Mouse (Mus musculus) neural tube, embryonic 15.5 days (tissue): ENCODE measurements around the gene Uggt2. TPM values are rescaled to one million over a fixed set of nuclear protein-coding genes. Genes with fewer than 3 reads are reported as not detected.

Experiments used
- ATAC-seq: fragments of 200-750 bp; cut with Nextera tagmentation; 2 replicates; pipeline ENCODE4 v1.8.0; 2017; ENCODE audit warnings: mild to moderate bottlenecking, moderate TSS enrichment, moderate library complexity; ENCODE audit not compliant: low FRiP score
- H3K27ac ChIP-seq: fragments of 300-500 bp; sonication (generic); replicated peaks from 2 replicates; pipeline ENCODE4 v1.5.1; 2015; ENCODE audit warnings: mild to moderate bottlenecking, inconsistent platforms
- H3K27me3 ChIP-seq: fragments of 300-500 bp; sonication (generic); replicated peaks from 2 replicates; pipeline ENCODE4 v1.6.1; 2015; ENCODE audit warnings: inconsistent platforms
- H3K36me3 ChIP-seq: fragments of 300-500 bp; sonication (generic); 2 replicates; pipeline ENCODE4 v1.6.1; 2015; ENCODE audit warnings: inconsistent platforms
- H3K4me1 ChIP-seq: fragments of 300-500 bp; sonication (generic); 2 replicates; pipeline ENCODE4 v1.6.1; 2015; ENCODE audit warnings: inconsistent platforms
- H3K4me2 ChIP-seq: fragments of 300-500 bp; sonication (generic); 2 replicates; pipeline ENCODE4 v1.6.1; 2015; ENCODE audit warnings: inconsistent platforms, mild to moderate bottlenecking, moderate library complexity
- H3K4me3 ChIP-seq: fragments of 300-500 bp; sonication (generic); replicated peaks from 2 replicates; pipeline ENCODE4 v1.5.1; 2015; ENCODE audit warnings: mild to moderate bottlenecking, inconsistent platforms
- H3K9ac ChIP-seq: fragments of 300-500 bp; sonication (generic); replicated peaks from 2 replicates; pipeline ENCODE4 v1.6.1; 2015; ENCODE audit warnings: mild to moderate bottlenecking, inconsistent platforms
- H3K9me3 ChIP-seq: fragments of 300-500 bp; sonication (generic); replicated peaks from 2 replicates; pipeline ENCODE4 v1.6.1; 2016; ENCODE audit warnings: inconsistent platforms
- WGBS: fragments of 180-500 bp; shearing (Covaris S2); methylation state at CpG from one replicate; pipeline ENCODE4 v1.1.7; 2015; ENCODE audit warnings: mixed read lengths; 5-methylcytosine and 5-hydroxymethylcytosine counted together
- polyA plus RNA-seq: library from polyadenylated mRNA; unstranded; fragments of >200 nt; fragmentation: Nextera tagmentation; extraction: Ambion mirVana; gene quantifications from 2 replicates; pipeline ENCODE4 v1.2.1, GENCODE M21; 2015

Gene Uggt2
- polyA plus RNA-seq, 1 experiment from 2014 or later: 19.8 TPM

GRCm38 (mm10) chr14:119027675-119028253 lies 71.5 kb downstream of the Uggt2 start:
- H3K36me3 ChIP-seq: peaks cover 26% of the 10 kb centered on the region
- no peak overlapping the region for H3K9ac ChIP-seq
- H3K4me2 ChIP-seq: no peak overlapping the region
- no peaks in the 10 kb centered on the region for H3K4me1 ChIP-seq
- H3K27me3 ChIP-seq: no peaks in the 10 kb centered on the region
- no peak overlapping the region for H3K27ac ChIP-seq
- H3K4me3 ChIP-seq: no peak overlapping the region
- 80% methylated on average over 2 of the region's 2 CpGs for WGBS
- H3K9me3 ChIP-seq: no peaks in the 10 kb centered on the region
- no peak for ATAC-seq

GRCm38 (mm10) chr14:119027130-119027529 lies 72.1 kb downstream of the Uggt2 start:
- Histone ChIP-seq H3K27me3 (no peaks in the 10 kb centered on the region), H3K4me2 (no peak overlapping the region), H3K4me1 (no peaks in the 10 kb centered on the region), H3K27ac (no peak overlapping the region), H3K4me3 (no peak overlapping the region), H3K9me3 (no peaks in the 10 kb centered on the region), H3K36me3 (peaks cover 26% of the 10 kb centered on the region), H3K9ac (no peak overlapping the region)
- WGBS: 41% methylated on average over 4 of the region's 4 CpGs
- ATAC-seq: no peak

DNA sequence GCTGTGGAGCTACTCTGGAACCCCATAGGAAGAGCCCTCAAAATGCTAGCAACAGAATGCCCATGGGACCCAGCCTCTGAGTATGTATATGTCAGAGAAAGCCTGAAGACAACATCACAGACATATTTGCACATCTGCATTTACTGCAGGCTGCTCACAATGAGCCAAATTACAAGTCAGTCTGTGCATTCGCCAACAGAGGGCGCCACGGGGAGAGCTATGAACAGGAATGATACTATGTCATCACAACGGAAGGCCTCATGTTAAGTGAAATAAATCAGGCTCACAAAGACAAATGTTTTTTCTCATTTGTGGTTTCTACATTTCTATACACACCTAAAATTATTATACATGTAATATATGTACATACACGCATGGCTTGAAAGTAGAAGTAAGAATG lies 73.3 kb downstream of the Uggt2 start:
- H3K27ac ChIP-seq: no peak overlapping the region
- H3K9ac ChIP-seq: no peak overlapping the region
- no peaks in the 10 kb centered on the region for H3K9me3 ChIP-seq
- H3K36me3 ChIP-seq: peaks cover 15% of the 10 kb centered on the region
- no peaks in the 10 kb centered on the region for H3K4me1 ChIP-seq
- no peak overlapping the region for H3K4me3 ChIP-seq
- H3K4me2 ChIP-seq: no peak overlapping the region
- no peak for ATAC-seq
- no peaks in the 10 kb centered on the region for H3K27me3 ChIP-seq
- WGBS: 76% methylated on average over 5 of the region's 5 CpGs

DNA sequence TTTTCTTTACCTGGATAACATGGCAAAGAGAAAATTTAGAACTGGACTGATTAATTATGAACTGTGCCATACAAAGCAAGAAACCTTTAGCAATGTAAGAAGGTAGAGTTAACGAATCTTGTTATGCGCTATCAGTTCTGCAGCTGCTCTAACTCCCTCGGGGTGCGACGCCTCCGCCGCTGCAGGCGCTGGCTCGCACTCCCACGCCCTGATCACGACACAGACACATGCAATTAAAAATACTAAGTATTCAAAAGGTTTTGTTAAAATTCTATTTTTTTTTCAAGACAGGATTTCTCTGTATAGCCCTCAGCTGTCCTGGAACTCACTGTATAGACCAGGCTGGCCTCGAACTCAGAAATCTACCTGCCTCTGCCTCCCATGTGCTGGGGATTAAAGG lies 85.7 kb downstream of the Uggt2 start:
- WGBS: 42% methylated on average over 12 of the region's 12 CpGs
- Histone ChIP-seq H3K36me3 (peaks cover 7% of the 10 kb centered on the region; the same call in 1 of the 2 replicates), H3K27ac (peak overlapping the region; percentile 74), H3K9me3 (no peaks in the 10 kb centered on the region), H3K4me2 (peak overlapping the region; percentile 51), H3K27me3 (no peaks in the 10 kb centered on the region), H3K4me1 (peaks cover 8% of the 10 kb centered on the region), H3K4me3 (no peak overlapping the region), H3K9ac (no peak overlapping the region)
- ATAC-seq: peak; percentile 54; the same call in 1 of the 2 replicates

DNA sequence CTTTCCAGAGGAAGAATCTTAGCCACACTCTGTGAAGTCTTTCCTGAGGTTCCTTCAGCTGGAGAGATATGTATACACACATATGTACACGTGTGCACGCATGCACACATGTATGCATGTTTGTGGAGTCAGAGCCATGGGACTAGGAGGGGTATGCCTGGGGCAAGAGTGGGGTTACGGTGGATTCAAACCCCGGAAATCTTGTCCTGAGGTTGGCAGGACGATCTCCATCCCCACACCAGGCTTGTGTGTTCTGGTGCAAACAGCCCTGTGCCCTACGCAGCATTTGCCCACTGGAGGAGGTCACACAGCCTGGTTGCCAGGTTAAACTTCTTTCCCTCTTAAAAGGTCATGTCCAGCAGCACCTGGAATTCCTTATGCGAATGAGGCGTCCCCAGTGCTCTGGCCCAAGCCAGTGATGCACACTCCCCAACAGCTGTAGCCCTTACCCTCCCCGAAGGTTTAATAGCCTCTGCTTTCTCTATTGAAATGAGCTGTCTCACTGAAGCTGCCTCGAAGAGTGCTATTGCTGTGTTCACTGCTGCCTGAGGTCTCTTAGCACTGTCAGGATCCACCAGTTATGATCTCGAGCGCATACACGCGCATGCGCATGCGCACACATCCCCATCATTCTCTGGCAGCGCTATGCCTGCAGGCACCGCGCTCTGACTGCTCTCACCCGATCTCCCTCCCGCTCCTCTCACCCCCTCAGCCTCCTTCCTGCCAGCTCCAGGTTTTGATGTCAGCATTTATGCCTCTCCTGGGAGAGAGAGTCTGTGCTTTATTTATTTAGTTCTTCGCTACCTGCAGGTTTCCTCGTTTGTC lies 86.4 kb downstream of the Uggt2 start:
- WGBS: 48% methylated on average over 23 of the region's 23 CpGs
- Histone ChIP-seq H3K9me3 (no peaks in the 10 kb centered on the region), H3K9ac (0 out of 2 replicates have a peak overlapping the region, but pooled peaks have one; percentile 14), H3K27ac (peak overlapping the region; percentile 74), H3K36me3 (peaks cover 7% of the 10 kb centered on the region; the same call in 1 of the 2 replicates), H3K27me3 (no peaks in the 10 kb centered on the region), H3K4me1 (peaks cover 13% of the 10 kb centered on the region), H3K4me2 (peak overlapping the region; percentile 51), H3K4me3 (peak overlapping the region; percentile 19)
- peak; percentile 93 for ATAC-seq

- H3K9me3 ChIP-seq: no peaks in the 10 kb centered on the region
- H3K9ac ChIP-seq: no peak overlapping the region
- no peak overlapping the region for H3K4me3 ChIP-seq
- H3K27ac ChIP-seq: no peak overlapping the region
- 0 out of 2 replicates have a peak, but pooled peaks cover 2% of the 10 kb centered on the region for H3K36me3 ChIP-seq
- no peak overlapping the region for H3K4me2 ChIP-seq
- 98% methylated on average over 2 of the region's 2 CpGs for WGBS
- no peaks in the 10 kb centered on the region for H3K27me3 ChIP-seq
- H3K4me1 ChIP-seq: peaks cover 22% of the 10 kb centered on the region
- ATAC-seq: no peak
These were observed 89.7 kb downstream of the Uggt2 start for GRCm38 (mm10) chr14:119009531-119009930.

DNA sequence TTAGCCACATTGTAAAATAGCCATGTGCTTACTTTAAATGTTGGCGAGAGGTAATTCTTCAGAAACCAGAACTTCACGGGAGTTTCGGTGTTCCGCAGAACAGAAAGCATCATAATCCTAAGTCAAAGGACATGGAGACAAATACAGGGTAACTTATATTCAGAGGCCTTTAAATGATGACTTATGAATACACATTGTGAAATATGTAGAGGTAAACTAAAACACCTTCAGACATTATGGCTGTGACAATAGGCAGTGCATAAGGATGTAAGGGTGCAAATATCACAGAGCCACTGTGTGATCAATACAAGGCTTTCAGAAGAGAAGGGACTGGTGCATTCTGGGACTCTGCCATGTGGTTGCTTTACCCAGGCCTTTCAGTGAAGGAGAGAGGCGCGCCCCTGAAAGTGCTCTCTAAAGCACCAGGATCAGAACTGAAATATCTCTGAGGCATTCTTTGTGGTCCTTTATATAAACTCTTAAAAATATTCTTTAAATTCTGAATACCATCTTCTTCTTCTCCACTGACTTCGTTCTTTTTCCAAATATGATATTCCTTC lies 91.1 kb downstream of the Uggt2 start:
- 52% methylated on average over 7 of the region's 7 CpGs for WGBS
- Histone ChIP-seq H3K4me3 (peak overlapping the region; percentile 44), H3K27ac (peak overlapping the region; percentile 74), H3K27me3 (no peaks in the 10 kb centered on the region), H3K4me2 (peak overlapping the region; percentile 87), H3K9ac (peak overlapping the region; percentile 39), H3K9me3 (no peaks in the 10 kb centered on the region), H3K4me1 (peaks cover 22% of the 10 kb centered on the region), H3K36me3 (0 out of 2 replicates have a peak, but pooled peaks cover 2% of the 10 kb centered on the region)
- no peak for ATAC-seq

GRCm38 (mm10) chr14:119007103-119007951 lies 91.9 kb downstream of the Uggt2 start:
- peak overlapping the region; percentile 87 for H3K4me2 ChIP-seq
- H3K4me1 ChIP-seq: peaks cover 16% of the 10 kb centered on the region
- WGBS: under 1% methylated on average over 13 of the region's 13 CpGs
- peak overlapping the region; percentile 44 for H3K4me3 ChIP-seq
- H3K36me3 ChIP-seq: peaks cover 6% of the 10 kb centered on the region; the same call in 1 of the 2 replicates
- no peaks in the 10 kb centered on the region for H3K9me3 ChIP-seq
- H3K9ac ChIP-seq: peak overlapping the region; percentile 47
- ATAC-seq: peak; percentile 99
- H3K27me3 ChIP-seq: no peaks in the 10 kb centered on the region
- peak overlapping the region; percentile 74 for H3K27ac ChIP-seq

- H3K36me3 ChIP-seq: peaks cover 9% of the 10 kb centered on the region
- H3K27ac ChIP-seq: peak overlapping the region; percentile 74
- peak overlapping the region; percentile 44 for H3K4me3 ChIP-seq
- peaks cover 14% of the 10 kb centered on the region for H3K4me1 ChIP-seq
- peak; percentile 37; the same call in 1 of the 2 replicates for ATAC-seq
- WGBS: 1% methylated on average over 49 of the region's 49 CpGs
- no peaks in the 10 kb centered on the region for H3K9me3 ChIP-seq
- peak overlapping the region; percentile 87 for H3K4me2 ChIP-seq
- H3K9ac ChIP-seq: peak overlapping the region; percentile 47
- no peaks in the 10 kb centered on the region for H3K27me3 ChIP-seq
These were observed 92.7 kb downstream of the Uggt2 start for GRCm38 (mm10) chr14:119006441-119007102.

- Histone ChIP-seq H3K27me3 (no peaks in the 10 kb centered on the region), H3K9ac (peak overlapping the region; percentile 20; the same call in 1 of the 2 replicates), H3K4me2 (peak overlapping the region; percentile 87), H3K36me3 (peaks cover 15% of the 10 kb centered on the region), H3K9me3 (no peaks in the 10 kb centered on the region), H3K27ac (peak overlapping the region; percentile 77), H3K4me3 (peak overlapping the region; percentile 16), H3K4me1 (peaks cover 14% of the 10 kb centered on the region)
- no peak for ATAC-seq
- WGBS: 3% methylated on average over 5 of the region's 5 CpGs
These were observed 93.4 kb downstream of the Uggt2 start for GRCm38 (mm10) chr14:119005834-119006233.

DNA sequence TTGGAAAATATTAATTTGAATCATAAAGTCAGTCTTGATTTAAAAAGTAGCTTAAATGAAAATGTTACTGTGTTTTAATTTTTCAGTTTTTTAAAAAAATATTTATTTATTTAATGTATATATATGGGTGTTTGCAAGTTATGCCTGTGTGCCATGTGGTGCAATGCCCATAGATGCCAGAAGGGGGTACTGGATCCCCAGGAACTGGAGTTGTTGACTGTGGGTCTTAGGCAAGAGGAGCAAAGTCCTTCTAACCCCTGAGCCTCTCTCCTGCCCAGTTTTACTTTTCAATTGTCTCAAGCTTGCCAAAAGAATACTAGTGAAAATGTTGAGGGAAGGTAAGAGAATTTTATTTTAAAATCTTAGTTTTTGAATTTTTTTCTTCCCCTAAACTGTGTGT lies 95.9 kb downstream of the Uggt2 start:
- no peaks in the 10 kb centered on the region for H3K27me3 ChIP-seq
- H3K27ac ChIP-seq: no peak overlapping the region
- H3K4me2 ChIP-seq: no peak overlapping the region
- H3K9me3 ChIP-seq: no peaks in the 10 kb centered on the region
- peaks cover 14% of the 10 kb centered on the region for H3K4me1 ChIP-seq
- H3K36me3 ChIP-seq: peaks cover 22% of the 10 kb centered on the region
- no peak overlapping the region for H3K4me3 ChIP-seq
- no peak overlapping the region for H3K9ac ChIP-seq
- no peak for ATAC-seq
